Mouse (Mus musculus) T-helper 2 cell (primary cell): ENCODE results near the gene Kctd12b.
"Not testable (repeated sequence)": the region's sequence is repeated elsewhere in the genome, so short reads cannot be mapped to it uniquely, and the experiment has no call there.

Source experiments
- in situ Hi-C: fragments of 300-600 bp; cut with MboI, MseI; formaldehyde crosslinking; loops from one replicate; pipeline ENCODE4 v1.15.1; 2025; ENCODE audit warnings: high pct_unique_total_duplicates

Kctd12b gene

GRCm38 (mm10) chrX:153695782-153696395 is at the start of gene Kctd12b:
Gene Kctd12b, minus strand, starts transcription at chrX:153696391.
- in situ Hi-C loops: no loop called here

- in situ Hi-C loops: no loop called here
Observed at GRCm38 (mm10) chrX:153742493-153742892, 46.3 kb upstream of the Kctd12b start.

GRCm38 (mm10) chrX:153735697-153736096 is 39.5 kb upstream of the Kctd12b start:
- in situ Hi-C loops: no loop called here

- in situ Hi-C loops: loop anchor here (25.0 kb wide), 2 partner anchors 337 to 562 kb away; no protein-coding TSS in a partner anchor
Observed at GRCm38 (mm10) chrX:153724400-153724799, 28.2 kb upstream of the Kctd12b start.

DNA sequence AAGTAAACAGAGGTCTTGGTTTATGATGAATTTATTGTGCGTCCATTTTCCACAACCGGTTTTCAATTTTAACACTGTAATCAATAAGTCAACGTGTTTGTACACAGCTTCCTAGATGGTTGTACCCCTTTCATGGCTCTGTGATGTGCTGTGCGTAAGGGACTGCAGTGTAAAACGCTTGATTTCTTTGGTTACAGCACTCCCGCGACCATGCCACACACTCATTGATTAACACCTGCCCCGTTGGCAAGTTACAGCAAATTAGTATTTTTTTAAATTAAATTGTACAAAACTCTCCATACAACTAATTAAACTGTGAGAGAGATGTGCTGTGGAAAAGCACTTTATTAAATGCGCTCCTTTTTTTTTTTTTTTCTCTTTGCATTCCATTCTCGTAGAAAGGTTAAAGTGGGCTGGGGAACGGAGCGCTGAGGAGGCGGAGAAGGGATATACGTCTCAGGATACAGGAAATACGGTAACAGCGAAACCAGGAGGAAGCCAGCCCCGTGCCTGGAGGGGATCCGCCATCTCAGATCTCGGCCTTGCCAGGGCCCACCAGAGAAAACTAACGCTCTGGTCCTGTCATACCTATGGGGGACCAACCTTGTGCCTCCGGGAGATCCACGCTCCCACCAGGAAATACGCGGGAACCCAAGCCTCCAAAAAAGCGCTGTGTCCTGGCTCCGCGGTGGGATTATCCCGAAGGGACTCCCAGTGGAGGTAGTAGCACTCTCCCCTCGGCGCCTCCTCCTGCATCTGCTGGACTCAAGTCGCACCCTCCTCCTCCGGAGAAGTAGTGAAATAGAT is 27.1 kb upstream of the Kctd12b start, which contains the start of gene Nbdy:
TSS of gene Nbdy (plus strand) at position 481 of the 807 bp plus-strand sequence.
- in situ Hi-C loops: loop anchor here (25.0 kb wide), 2 partner anchors 336 to 561 kb away; no protein-coding TSS in a partner anchor

DNA sequence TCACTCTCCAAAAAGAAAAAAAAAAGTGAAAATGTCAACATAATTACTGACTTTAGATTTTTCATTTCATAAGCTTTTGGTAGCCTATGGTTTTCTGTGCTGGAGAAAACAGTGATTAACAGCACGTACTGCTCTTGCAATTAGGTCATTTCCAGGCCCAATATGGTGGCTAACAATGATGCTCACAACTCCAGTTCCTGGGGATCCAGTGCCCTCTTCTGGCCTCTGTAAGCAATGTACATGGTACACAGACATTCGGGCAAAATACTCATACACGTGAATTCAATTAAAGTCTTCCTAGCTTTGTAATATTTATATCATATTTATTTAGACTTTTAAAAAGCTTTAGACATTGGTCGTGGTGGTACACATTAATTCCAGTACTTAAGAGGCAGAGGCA is 23.4 kb upstream of the Kctd12b start:
- in situ Hi-C loops: loop anchor here (25.0 kb wide), 2 partner anchors 332 to 557 kb away; no protein-coding TSS in a partner anchor

DNA sequence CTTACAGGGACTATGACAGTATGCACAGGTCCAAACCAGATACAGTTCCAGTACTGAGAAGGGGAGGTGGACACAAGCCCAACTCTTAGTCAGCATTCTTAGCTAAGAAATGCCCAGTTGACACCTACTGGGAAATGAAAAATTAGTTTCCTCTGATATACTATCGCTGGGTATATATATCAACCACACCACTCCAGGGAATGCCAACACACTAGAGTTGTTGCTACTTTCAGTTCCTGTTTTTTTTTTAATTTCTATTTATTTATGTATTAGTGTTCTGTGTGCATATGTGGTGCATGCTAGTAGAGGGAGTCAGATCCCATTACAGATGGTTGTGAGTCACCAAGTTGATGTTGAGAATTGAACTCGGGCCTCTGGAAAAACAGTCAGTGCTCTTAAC is 20.5 kb upstream of the Kctd12b start:
- in situ Hi-C loops: loop anchor here (25.0 kb wide), 2 partner anchors 329 to 554 kb away; no protein-coding TSS in a partner anchor

GRCm38 (mm10) chrX:153707735-153708134 is 11.5 kb upstream of the Kctd12b start:
- in situ Hi-C loops: loop anchor here (25.0 kb wide), 2 partner anchors 320 to 545 kb away; no protein-coding TSS in a partner anchor

DNA sequence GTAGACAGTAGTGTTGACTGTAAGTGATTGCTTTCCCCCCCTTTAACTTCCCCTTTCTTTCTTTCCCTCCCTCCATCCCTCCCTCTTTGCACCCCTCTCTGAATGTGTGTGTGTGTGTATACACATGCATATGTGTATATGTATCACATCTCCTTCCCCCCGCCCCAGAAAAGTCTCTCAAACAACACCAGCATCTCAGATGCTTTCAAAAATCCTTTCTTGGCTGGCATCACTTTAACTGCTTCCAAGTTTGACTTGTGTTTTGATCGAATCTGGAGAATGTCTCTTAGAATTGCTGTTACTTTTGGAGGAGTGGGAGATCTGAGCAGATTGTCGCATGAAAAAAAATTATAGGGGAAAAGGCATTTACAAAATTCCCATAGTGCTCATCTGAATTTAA is 4.3 kb upstream of the Kctd12b start:
- in situ Hi-C loops: loop anchor here (25.0 kb wide), 2 partner anchors 313 to 538 kb away; no protein-coding TSS in a partner anchor

DNA sequence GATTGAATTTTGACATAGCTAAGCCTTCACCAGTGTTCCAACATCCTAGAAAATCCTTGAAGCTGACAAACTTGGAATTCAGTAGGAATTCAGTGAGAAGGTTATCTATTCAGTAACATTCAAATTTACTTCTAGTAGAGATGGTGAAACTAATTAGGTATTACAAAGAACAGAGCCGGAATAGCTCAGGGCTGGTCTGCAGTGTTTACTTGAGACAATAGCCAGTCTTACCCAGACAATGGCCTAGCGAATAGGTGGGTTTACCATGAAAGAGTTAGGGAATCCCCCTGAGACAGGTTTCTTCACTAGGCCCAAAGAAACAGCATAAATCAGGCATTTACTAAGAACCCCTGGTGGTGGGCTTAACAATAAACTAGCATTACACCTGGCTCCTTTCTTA is 28.0 kb downstream of the Kctd12b start:
- in situ Hi-C loops: not testable (repeated sequence)

DNA sequence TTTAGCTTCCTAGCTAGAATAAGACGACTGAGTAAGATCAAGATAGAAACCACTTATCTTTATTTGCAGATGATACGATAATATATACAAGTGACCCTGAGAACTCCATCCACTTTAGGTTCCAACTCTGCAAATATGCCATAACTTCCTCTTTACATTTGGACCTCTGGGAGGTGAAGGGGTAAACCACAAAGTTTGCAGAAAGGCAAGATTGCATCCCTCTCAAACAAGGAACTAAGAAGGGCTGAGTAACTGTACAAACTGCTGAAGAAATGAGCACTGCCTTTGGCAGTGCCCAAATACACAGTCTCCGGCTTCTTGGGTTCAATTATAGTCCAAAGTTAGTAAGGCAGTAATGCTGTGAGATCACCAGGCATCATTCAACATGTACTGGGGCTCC is 31.3 kb downstream of the Kctd12b start:
- in situ Hi-C loops: no loop called here

DNA sequence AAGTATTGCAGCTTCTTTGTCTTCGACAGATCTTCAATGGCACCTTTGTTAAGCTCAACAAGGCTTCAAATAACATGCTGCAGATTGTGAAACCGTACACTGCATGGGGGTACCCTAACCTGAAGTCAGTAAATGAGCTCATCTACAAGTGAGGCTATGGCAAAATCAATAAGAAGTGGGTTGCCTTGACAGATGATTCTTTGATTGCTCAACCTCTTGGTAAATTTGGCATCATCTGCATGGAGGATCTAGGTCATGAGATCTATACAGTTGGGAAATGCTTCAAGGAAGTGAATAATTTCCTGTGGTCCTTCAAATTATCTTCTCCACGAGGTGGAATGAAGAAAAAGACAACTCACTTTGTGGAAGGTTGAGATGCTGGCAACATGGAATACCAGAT is 39.2 kb downstream of the Kctd12b start:
- in situ Hi-C loops: no loop called here

DNA sequence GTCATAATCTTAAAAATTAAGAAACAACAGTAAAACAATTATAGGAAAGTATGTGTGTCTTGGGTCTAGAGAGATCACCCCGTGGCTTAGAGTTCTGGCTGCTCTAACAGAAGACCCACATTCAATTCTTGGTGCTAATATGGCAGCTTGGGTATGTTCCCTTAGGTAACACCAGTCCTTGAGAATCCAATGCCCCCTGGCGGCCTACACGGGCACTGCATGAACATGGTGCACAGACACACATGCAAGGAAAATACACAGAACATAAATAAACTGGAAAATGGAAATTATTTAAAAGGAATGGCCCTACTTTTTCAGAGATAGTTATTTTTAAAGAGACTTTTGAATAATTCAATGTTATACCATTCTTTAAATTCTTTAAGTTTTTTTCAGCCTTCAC is 55.6 kb downstream of the Kctd12b start:
- in situ Hi-C loops: no loop called here

DNA sequence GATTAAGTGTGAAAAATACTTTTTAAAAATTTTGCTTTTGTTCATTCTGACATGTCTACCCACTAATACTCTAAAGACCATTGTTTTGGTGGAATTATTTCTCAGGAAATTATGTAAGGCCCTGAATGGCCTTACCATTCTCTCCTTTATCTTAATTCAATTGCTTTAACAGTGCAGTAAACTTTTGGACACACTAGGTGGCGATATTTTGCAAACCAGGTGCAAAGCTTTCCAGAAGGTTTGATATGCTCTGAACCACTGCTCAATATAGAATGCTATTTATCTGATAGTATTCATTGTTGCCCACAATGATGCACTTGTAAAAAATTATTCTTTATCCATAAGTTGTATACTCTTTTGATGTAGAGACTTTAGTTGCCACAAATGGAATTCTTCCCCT is 59.9 kb downstream of the Kctd12b start:
- in situ Hi-C loops: no loop called here
